Comparison of ENCODE assay signal across 13 mouse cellular contexts in genomic region chr9:41379283-41379682, GRCm38 (mm10).
DNase-seq lines count a peak whose midpoint lies in the region; ATAC-seq and TF ChIP-seq lines count a peak whose summit lies in the region.
"Had no signal": no experiment of that assay in that cellular context is flagged by ENCODE, and none has a peak within 500 bp of the region (broad histone marks: within the 10 kb centered on the region; RNA-seq: fewer than 3 reads in every experiment).

No protein-coding gene starts in this region.

- H3K4me1 ChIP-seq in embryonic facial prominence, embryonic 11.5 days (ENCODE audit: control insufficient read depth, insufficient read depth, low read length) = peaks cover 7% of the 10 kb centered on the region
- H3K4me1 ChIP-seq in embryonic fibroblast, embryonic 13.5 days (ENCODE audit: control insufficient read depth, insufficient read depth, low read length) = peaks cover 33% of the 10 kb centered on the region
- H3K4me1 ChIP-seq in hindbrain, embryonic 14.5 days (replicated peaks; ENCODE audit: control insufficient read depth, insufficient read depth, low read length) = peaks cover 69% of the 10 kb centered on the region
- peaks cover 35% of the 10 kb centered on the region for H3K4me1 ChIP-seq in midbrain, embryonic 16.5 days (ENCODE audit: control insufficient read depth, insufficient read depth, low read length)
- H3K4me1 ChIP-seq in cerebellum, adult 2 months (ENCODE audit: control insufficient read depth, insufficient read depth, low read length) = 0 out of 2 replicates have a peak, but pooled peaks cover 3% of the 10 kb centered on the region

- no peak overlapping the region for H3K4me3 ChIP-seq in embryonic facial prominence, embryonic 11.5 days (ENCODE audit: low read depth, low read length)
- no peak overlapping the region for H3K4me3 ChIP-seq in embryonic fibroblast, embryonic 13.5 days (ENCODE audit: insufficient read depth, low read length)
- peak overlapping the region; percentile 38 for H3K4me3 ChIP-seq in hindbrain, embryonic 14.5 days (replicated peaks; ENCODE audit: low read length)
- H3K4me3 ChIP-seq in midbrain, embryonic 16.5 days (ENCODE audit: low read depth, low read length) = peak overlapping the region; percentile 48
- H3K4me3 ChIP-seq in cerebellum, adult 2 months (replicated peaks; ENCODE audit: insufficient read depth, low read depth, low read length) = no peak overlapping the region
- H3K4me3 ChIP-seq: megakaryocyte, embryonic 14.5 days had no signal

- H3K9ac ChIP-seq in embryonic facial prominence, embryonic 11.5 days (replicated peaks; ENCODE audit: low read length) = no peak overlapping the region; the same call in 1 of the 2 replicates
- H3K9ac ChIP-seq in hindbrain, embryonic 14.5 days = peak overlapping the region; percentile 87
- H3K9ac ChIP-seq in midbrain, embryonic 16.5 days (ENCODE audit: low read depth, low read length) = peak overlapping the region; percentile 85

- no peak for TF ChIP-seq POLR2A in embryonic fibroblast, embryonic 13.5 days (IDR thresholded peaks at IDR 0.05; ENCODE audit: low read depth, low read length)
- no peak for TF ChIP-seq POLR2A in cerebellum, adult 2 months (IDR thresholded peaks at IDR 0.05; ENCODE audit: borderline replicate concordance, insufficient read depth, low read length)

- peak; percentile 24 for DNase-seq in embryonic facial prominence, embryonic 11.5 days (ENCODE audit: low spot score)
- DNase-seq in hindbrain, embryonic 14.5 days (ENCODE audit: low spot score) = peak; percentile 47
- DNase-seq in right cerebral cortex, adult 18-20 months = no peak
- DNase-seq in cerebellum, adult 2 months = no peak
- DNase-seq in spleen, postnatal 4 days (ENCODE audit: low spot score in 2 of 2) = no peak
- DNase-seq: cerebellum, adult 9-10 months; heart, adult 18-20 months; heart, postnatal 36 days; kidney, postnatal 10 days; thymus, postnatal 36 days had no signal

- 75% methylated on average over 1 of the region's 1 CpGs for WGBS in embryonic facial prominence, embryonic 11.5 days
- WGBS in hindbrain, embryonic 14.5 days = 30% methylated on average over 1 of the region's 1 CpGs
- WGBS in midbrain, embryonic 16.5 days = 47% methylated on average over 1 of the region's 1 CpGs
- 95% methylated on average over 1 of the region's 1 CpGs for WGBS in cerebellum, adult 2 months

- H3K27me3 ChIP-seq in embryonic facial prominence, embryonic 11.5 days (ENCODE audit: control insufficient read depth, insufficient read depth, low read length) = no peaks in the 10 kb centered on the region
- no peaks in the 10 kb centered on the region for H3K27me3 ChIP-seq in hindbrain, embryonic 14.5 days (ENCODE audit: control insufficient read depth, insufficient read depth, low read length)
- H3K27me3 ChIP-seq in midbrain, embryonic 16.5 days (ENCODE audit: control insufficient read depth, insufficient read depth, low read depth, low read length) = no peaks in the 10 kb centered on the region
- no peaks in the 10 kb centered on the region for H3K27me3 ChIP-seq in cerebellum, adult 2 months (ENCODE audit: control insufficient read depth, insufficient read depth, low read length)

- ATAC-seq in embryonic facial prominence, embryonic 11.5 days (replicated peaks; ENCODE audit: insufficient number of reproducible peaks, low FRiP score, low TSS enrichment, low read depth) = no peak
- no peak for ATAC-seq in hindbrain, embryonic 14.5 days (ENCODE audit: low FRiP score)
- ATAC-seq in midbrain, embryonic 16.5 days = no peak

- H3K9me3 ChIP-seq in embryonic facial prominence, embryonic 11.5 days (replicated peaks; ENCODE audit: control insufficient read depth, low read length) = no peaks in the 10 kb centered on the region
- H3K9me3 ChIP-seq in hindbrain, embryonic 14.5 days (ENCODE audit: control insufficient read depth, low read length) = no peaks in the 10 kb centered on the region
- no peaks in the 10 kb centered on the region for H3K9me3 ChIP-seq in midbrain, embryonic 16.5 days (replicated peaks; ENCODE audit: control insufficient read depth, low read length, poor library complexity, severe bottlenecking)
- H3K9me3 ChIP-seq: megakaryocyte, embryonic 14.5 days had no signal

- H3K27ac ChIP-seq in embryonic facial prominence, embryonic 11.5 days (replicated peaks; ENCODE audit: low read depth, low read length) = 0 out of 2 replicates have a peak overlapping the region, but pooled peaks have one; percentile 23
- peak overlapping the region; percentile 46; the same call in 1 of the 2 replicates for H3K27ac ChIP-seq in embryonic fibroblast, embryonic 13.5 days (ENCODE audit: insufficient read depth, low read length)
- H3K27ac ChIP-seq in hindbrain, embryonic 14.5 days = peak overlapping the region; percentile 99
- H3K27ac ChIP-seq in midbrain, embryonic 16.5 days (ENCODE audit: low read length) = peak overlapping the region; percentile 98
- H3K27ac ChIP-seq in cerebellum, adult 2 months (ENCODE audit: insufficient read depth, low read length) = no peak overlapping the region

- no peak for TF ChIP-seq CTCF in embryonic fibroblast, embryonic 13.5 days (IDR thresholded peaks at IDR 0.05; ENCODE audit: borderline replicate concordance, insufficient read depth, low read length)
- TF ChIP-seq CTCF in cerebellum, adult 2 months (IDR thresholded peaks at IDR 0.05; ENCODE audit: borderline replicate concordance, insufficient read depth, low read depth, low read length) = no peak

- H3K36me3 ChIP-seq in embryonic facial prominence, embryonic 11.5 days (replicated peaks; ENCODE audit: control insufficient read depth, insufficient read depth, low read depth, low read length) = no peaks in the 10 kb centered on the region
- H3K36me3 ChIP-seq in hindbrain, embryonic 14.5 days (replicated peaks; ENCODE audit: control insufficient read depth, insufficient read depth) = no peaks in the 10 kb centered on the region
- no peaks in the 10 kb centered on the region for H3K36me3 ChIP-seq in midbrain, embryonic 16.5 days (ENCODE audit: control insufficient read depth, insufficient read depth, low read length)

- H3K4me2 ChIP-seq in embryonic facial prominence, embryonic 11.5 days (ENCODE audit: low read depth, low read length) = no peak overlapping the region; the same call in 1 of the 2 replicates
- peak overlapping the region; percentile 71 for H3K4me2 ChIP-seq in hindbrain, embryonic 14.5 days (replicated peaks)
- peak overlapping the region; percentile 79 for H3K4me2 ChIP-seq in midbrain, embryonic 16.5 days (ENCODE audit: low read length)

Comparison
In these comparisons a context has a peak if more than half of its experiments do, and no peak if none do; other contexts are left out.
1. DNase-seq: peak in embryonic facial prominence, embryonic 11.5 days (single experiment) and hindbrain, embryonic 14.5 days (single experiment); none in right cerebral cortex, adult 18-20 months (single experiment), cerebellum, adult 2 months (0 of 2) and spleen, postnatal 4 days (0 of 2).
2. H3K4me3 ChIP-seq: peak in hindbrain, embryonic 14.5 days (single experiment) and midbrain, embryonic 16.5 days (single experiment); none in embryonic facial prominence, embryonic 11.5 days (single experiment), embryonic fibroblast, embryonic 13.5 days (single experiment) and cerebellum, adult 2 months (single experiment).